Mouse (Mus musculus) CH12.LX (cell line): ENCODE data around the gene Rab36.
A peak's percentile ranks its signal among the peaks of the same experiment; 100 is the strongest.

ENCODE experiments used
- CTCF ChIP-seq, 2 experiments: IDR thresholded peaks in 1 of 2; conservative IDR thresholded peaks in 1 of 2; 2 replicates each; pipeline ENCODE4 v1.5.1; 2011 to 2012; ENCODE audit warnings: low read depth in 2 of 2, low read length in 2 of 2, improper control_type of control experiment in 1 of 2, inconsistent platforms in 1 of 2, mild to moderate bottlenecking in 1 of 2, moderate library complexity in 1 of 2
- EP300 ChIP-seq: IDR thresholded peaks from 2 replicates; pipeline ENCODE4 v1.6.1; 2011; ENCODE audit warnings: low read length, improper control_type of control experiment
- ETS1 ChIP-seq: conservative IDR thresholded peaks from 2 replicates; pipeline ENCODE4 v1.6.1; 2012; ENCODE audit warnings: low read depth, mild to moderate bottlenecking, inconsistent platforms, low read length, improper control_type of control experiment, moderate library complexity
- HCFC1 ChIP-seq: IDR thresholded peaks from 2 replicates; pipeline ENCODE4 v1.6.1; 2012; ENCODE audit warnings: low read depth, mild to moderate bottlenecking, inconsistent platforms, low read length, improper control_type of control experiment
- POLR2A ChIP-seq: IDR thresholded peaks from 2 replicates; pipeline ENCODE4 v1.6.1; 2011; ENCODE audit warnings: low read depth, mild to moderate bottlenecking, improper control_type of control experiment, low read length

GRCm38 (mm10) chr10:74989814-74990213 lies 47.0 kb upstream of the Rab36 start:
- TF ChIP-seq POLR2A (no peak), ETS1 (no peak), CTCF (conservative IDR thresholded peaks at IDR 0.05 in 1 of 2, IDR thresholded peaks at IDR 0.05 in 1 of 2; ENCODE audit: low read depth in 2 of 2, low read length in 2 of 2) (peak in 1 of 2 experiments; percentile 72; a peak in 2 of 4 replicates), EP300 (no peak), HCFC1 (no peak)
